Mouse (Mus musculus) forebrain, embryonic 12.5 days (tissue): ENCODE data around the gene Rbms3. TPM values are rescaled to one million over a fixed set of nuclear protein-coding genes. Genes with fewer than 3 reads are reported as not detected.

Experiments
- ATAC-seq: fragments of 200-750 bp; cut with Nextera tagmentation; 2 replicates; pipeline ENCODE4 v1.8.0; 2017; ENCODE audit warnings: moderate TSS enrichment; ENCODE audit not compliant: low FRiP score
- H3K27ac ChIP-seq: fragments of 300-500 bp; sonication (generic); 2 replicates; pipeline ENCODE4 v1.5.1; 2016; ENCODE audit warnings: mild to moderate bottlenecking
- H3K27me3 ChIP-seq: fragments of 300-500 bp; sonication (generic); 2 replicates; pipeline ENCODE4 v1.6.1; 2016; ENCODE audit warnings: mild to moderate bottlenecking
- H3K36me3 ChIP-seq: fragments of 300-500 bp; sonication (generic); replicated peaks from 2 replicates; pipeline ENCODE4 v1.6.1; 2016; ENCODE audit warnings: mild to moderate bottlenecking
- H3K4me1 ChIP-seq: fragments of 300-500 bp; sonication (generic); 2 replicates; pipeline ENCODE4 v1.6.1; 2016
- H3K4me2 ChIP-seq: fragments of 300-500 bp; sonication (generic); 2 replicates; pipeline ENCODE4 v1.6.1; 2016; ENCODE audit warnings: mild to moderate bottlenecking, moderate library complexity
- H3K4me3 ChIP-seq: fragments of 300-500 bp; sonication (generic); replicated peaks from 2 replicates; pipeline ENCODE4 v1.5.1; 2016; ENCODE audit warnings: mild to moderate bottlenecking
- H3K9ac ChIP-seq: fragments of 300-500 bp; sonication (generic); 2 replicates; pipeline ENCODE4 v1.6.1; 2016; ENCODE audit warnings: mild to moderate bottlenecking
- H3K9me3 ChIP-seq: fragments of 300-500 bp; sonication (generic); 2 replicates; pipeline ENCODE4 v1.6.1; 2016
- WGBS: fragments of 180-500 bp; shearing (Covaris S2); methylation state at CpG from one replicate; pipeline ENCODE4 v1.1.7; 2016; 5-methylcytosine and 5-hydroxymethylcytosine counted together
- polyA plus RNA-seq: library from polyadenylated mRNA; unstranded; fragments of >200 nt; fragmentation: Nextera tagmentation; extraction: Ambion mirVana; gene quantifications from 2 replicates; pipeline ENCODE4 v1.2.1, GENCODE M21; 2016

Gene Rbms3
- polyA plus RNA-seq, 1 experiment from 2014 or later = 14.1 TPM

DNA sequence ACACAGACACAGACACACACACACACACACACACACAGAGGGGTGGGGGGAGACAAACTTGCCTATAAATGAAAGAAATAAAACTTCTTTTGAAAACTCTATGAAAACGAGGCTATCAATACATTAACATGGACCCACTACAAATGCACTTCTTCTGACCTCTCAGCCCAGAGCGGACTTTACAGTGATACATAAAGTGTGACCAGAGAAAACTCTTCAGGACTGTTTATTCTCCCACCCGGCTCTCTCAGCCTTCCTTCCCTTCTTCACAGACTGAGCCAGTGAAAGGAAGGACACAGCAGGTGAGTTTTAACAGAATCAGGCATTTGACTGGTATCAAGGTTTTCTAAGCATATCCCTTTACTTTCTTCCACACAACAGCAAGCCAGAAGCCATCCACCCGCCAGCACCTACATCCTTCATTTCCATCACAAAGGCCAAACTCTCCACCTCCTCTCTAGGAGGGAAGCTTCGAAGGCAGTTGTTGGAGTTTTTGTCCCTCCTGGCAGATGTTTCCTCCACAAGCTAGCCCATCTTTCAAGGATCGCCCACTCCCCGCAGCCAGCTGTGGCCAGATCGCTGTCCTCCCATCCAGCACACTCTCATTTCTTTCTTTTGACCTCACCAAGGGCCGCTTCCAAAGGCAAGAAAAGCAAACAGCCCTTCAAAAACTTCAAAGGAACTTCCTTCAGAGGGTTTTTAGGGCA, 980.5 kb downstream of the Rbms3 start:
- H3K9me3 ChIP-seq = no peaks in the 10 kb centered on the region
- no peak for ATAC-seq
- 18% methylated on average over 9 of the region's 9 CpGs for WGBS
- H3K36me3 ChIP-seq = no peaks in the 10 kb centered on the region
- H3K27me3 ChIP-seq = no peaks in the 10 kb centered on the region
- no peak overlapping the region for H3K9ac ChIP-seq
- no peak overlapping the region for H3K4me3 ChIP-seq
- no peak overlapping the region for H3K27ac ChIP-seq
- no peak overlapping the region for H3K4me2 ChIP-seq
- H3K4me1 ChIP-seq = peaks cover 3% of the 10 kb centered on the region; the same call in 1 of the 2 replicates

DNA sequence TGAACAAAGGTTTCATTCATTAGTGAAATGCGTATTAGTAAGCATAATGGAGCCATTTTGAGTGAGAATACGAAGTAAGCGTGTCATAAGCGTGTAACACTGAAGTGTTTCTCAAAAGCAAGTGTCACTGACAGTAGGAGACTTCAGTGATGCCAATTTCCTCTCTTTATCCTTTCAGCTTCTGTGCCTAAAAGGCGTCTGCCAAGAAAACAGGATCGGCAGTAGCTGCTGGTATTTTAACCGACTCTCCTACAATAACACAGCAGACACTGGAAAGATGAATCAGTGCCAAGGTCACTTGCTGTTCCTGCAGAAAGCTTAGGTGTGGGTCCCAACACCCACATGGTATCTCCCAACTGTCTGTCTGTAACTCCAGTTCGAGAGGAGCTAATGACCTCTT, 985.1 kb downstream of the Rbms3 start:
- whole genome bisulfite sequencing = 60% methylated on average over 8 of the region's 8 CpGs
- Histone ChIP-seq H3K9ac (no peak overlapping the region), H3K4me3 (no peak overlapping the region), H3K36me3 (no peaks in the 10 kb centered on the region), H3K27me3 (no peaks in the 10 kb centered on the region), H3K4me1 (peaks cover 8% of the 10 kb centered on the region; the same call in 1 of the 2 replicates), H3K27ac (no peak overlapping the region), H3K4me2 (no peak overlapping the region), H3K9me3 (peaks cover 3% of the 10 kb centered on the region; the same call in 1 of the 2 replicates)
- ATAC-seq = no peak

DNA sequence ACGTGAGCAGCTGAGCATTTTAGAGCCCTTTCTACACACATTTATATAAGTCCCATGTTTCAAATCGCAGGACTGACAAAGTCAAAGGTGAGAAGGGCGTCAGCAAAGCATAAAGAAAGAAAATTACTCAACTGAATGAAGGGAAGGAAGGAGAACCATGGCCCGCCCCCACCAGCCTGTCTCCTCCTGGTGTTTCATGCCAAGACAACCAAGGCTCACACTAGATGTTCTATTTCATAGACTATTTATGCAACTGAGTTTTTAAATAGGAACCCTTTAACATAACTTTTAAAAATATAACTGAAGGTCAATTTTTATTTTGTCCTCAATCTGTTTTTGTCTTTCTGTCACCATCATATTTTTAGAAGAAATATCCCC, 989.4 kb downstream of the Rbms3 start:
- no peaks in the 10 kb centered on the region for H3K36me3 ChIP-seq
- H3K9me3 ChIP-seq = peaks cover 3% of the 10 kb centered on the region; the same call in 1 of the 2 replicates
- peaks cover 6% of the 10 kb centered on the region; the same call in 1 of the 2 replicates for H3K4me1 ChIP-seq
- no peak for ATAC-seq
- H3K4me3 ChIP-seq = no peak overlapping the region
- 62% methylated on average over 4 of the region's 4 CpGs for WGBS
- no peak overlapping the region for H3K27ac ChIP-seq
- H3K27me3 ChIP-seq = no peaks in the 10 kb centered on the region
- H3K9ac ChIP-seq = no peak overlapping the region
- no peak overlapping the region for H3K4me2 ChIP-seq

DNA sequence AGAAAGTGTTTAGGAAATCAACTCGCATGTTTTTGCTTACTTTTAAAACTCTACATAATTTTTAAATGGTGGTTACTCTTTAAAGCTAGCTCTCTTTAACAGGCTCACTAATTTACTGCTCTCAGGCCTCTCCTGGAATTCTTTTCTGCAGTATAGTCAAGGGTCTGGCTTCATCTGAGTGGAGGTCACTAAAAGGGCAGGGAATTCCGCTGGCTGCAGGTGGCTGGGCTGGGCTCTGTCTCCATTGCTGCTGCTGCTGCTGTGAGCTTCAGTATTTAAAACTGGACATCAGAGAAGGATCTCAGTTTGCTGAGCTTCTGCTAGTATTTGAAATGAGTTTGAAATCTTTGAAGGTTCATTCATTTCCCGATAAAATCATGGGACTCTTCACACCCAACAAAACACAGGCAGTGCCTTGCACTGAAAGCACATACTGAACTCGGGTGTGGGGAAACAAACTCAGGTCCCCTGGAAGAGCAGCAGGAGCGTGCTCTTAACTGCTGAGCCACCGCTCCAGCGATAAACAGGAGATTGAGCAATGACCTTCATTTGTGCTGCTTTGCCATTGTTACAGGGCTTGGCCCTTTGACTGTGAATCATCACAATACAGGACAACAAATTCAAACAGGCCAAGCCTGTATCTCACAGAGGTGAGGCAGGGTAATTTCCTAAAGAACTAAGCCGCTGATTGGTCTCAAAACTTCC, 990.0 kb downstream of the Rbms3 start:
- ATAC-seq = no peak
- Histone ChIP-seq H3K4me2 (no peak overlapping the region), H3K36me3 (no peaks in the 10 kb centered on the region), H3K9me3 (peaks cover 3% of the 10 kb centered on the region; the same call in 1 of the 2 replicates), H3K4me1 (peaks cover 6% of the 10 kb centered on the region; the same call in 1 of the 2 replicates), H3K27me3 (no peaks in the 10 kb centered on the region), H3K27ac (no peak overlapping the region), H3K9ac (no peak overlapping the region), H3K4me3 (no peak overlapping the region)
- 47% methylated on average over 8 of the region's 8 CpGs for WGBS

DNA sequence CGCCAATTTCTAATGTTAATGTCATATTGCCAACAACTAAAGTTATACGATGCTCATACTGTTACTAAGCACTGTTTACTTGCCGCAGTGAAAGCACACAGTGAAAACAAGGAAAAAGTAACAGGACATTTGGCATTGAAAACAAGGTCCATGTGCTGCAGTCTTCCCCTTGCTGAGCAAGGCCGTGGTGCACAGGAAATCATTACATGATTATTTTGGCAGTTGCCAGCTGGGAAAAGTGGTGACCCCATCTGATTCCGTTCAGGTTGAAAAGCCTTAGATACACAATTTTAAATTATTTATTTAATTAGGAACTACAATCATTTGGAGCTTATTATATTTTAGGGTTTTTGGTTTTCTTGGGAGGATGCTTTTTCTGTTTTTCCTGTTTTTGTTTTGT, 995.9 kb downstream of the Rbms3 start:
- H3K4me2 ChIP-seq = no peak overlapping the region
- 89% methylated on average over 5 of the region's 5 CpGs for WGBS
- H3K27me3 ChIP-seq = no peaks in the 10 kb centered on the region
- H3K9ac ChIP-seq = no peak overlapping the region
- no peak overlapping the region for H3K27ac ChIP-seq
- no peak for ATAC-seq
- no peaks in the 10 kb centered on the region for H3K4me1 ChIP-seq
- no peak overlapping the region for H3K4me3 ChIP-seq
- no peaks in the 10 kb centered on the region for H3K36me3 ChIP-seq
- peaks cover 4% of the 10 kb centered on the region; the same call in 1 of the 2 replicates for H3K9me3 ChIP-seq

DNA sequence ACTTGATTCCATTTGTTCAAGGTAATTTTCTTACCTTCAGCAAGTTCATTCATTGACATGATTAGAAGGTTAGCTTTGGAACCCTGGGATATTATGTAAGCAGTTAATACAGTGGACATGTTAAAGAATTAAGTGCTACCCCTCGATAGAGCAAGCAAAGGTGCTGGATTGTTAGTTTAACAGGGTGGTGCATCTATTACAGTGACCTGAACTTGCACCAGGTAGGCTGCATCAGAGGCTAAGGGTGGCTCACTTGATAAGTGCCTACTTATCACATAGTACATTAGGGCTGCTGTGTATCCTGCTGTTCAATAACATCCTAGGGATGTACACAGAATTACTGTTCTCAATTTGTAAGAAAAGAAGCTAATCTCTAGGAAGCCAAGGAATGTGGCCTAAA, 996.6 kb downstream of the Rbms3 start:
- no peak overlapping the region for H3K4me3 ChIP-seq
- H3K9me3 ChIP-seq = peaks cover 4% of the 10 kb centered on the region; the same call in 1 of the 2 replicates
- H3K27ac ChIP-seq = no peak overlapping the region
- 87% methylated on average over 1 of the region's 1 CpGs for WGBS
- H3K4me2 ChIP-seq = no peak overlapping the region
- ATAC-seq = no peak
- no peaks in the 10 kb centered on the region for H3K4me1 ChIP-seq
- H3K36me3 ChIP-seq = no peaks in the 10 kb centered on the region
- H3K9ac ChIP-seq = no peak overlapping the region
- no peaks in the 10 kb centered on the region for H3K27me3 ChIP-seq

DNA sequence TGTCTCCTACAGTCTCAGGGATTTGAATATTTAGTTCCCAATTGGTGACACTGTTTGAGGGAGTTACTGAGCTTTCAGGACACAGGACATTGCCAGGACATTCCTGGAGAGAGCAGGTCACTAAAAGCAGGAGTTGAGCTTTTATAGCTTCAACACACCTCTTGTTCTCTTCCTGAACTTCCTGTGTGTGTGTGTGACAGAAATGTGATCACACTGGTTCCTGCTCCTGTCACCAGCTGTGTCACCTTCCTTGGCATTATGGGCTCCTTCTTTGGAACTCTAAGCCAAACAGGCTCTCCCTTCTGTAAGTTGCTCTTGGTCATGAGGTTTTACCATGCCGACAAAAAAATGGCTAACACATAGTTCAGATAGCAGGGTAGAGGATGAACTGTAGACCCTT, 997.9 kb downstream of the Rbms3 start:
- Histone ChIP-seq H3K9me3 (peaks cover 4% of the 10 kb centered on the region; the same call in 1 of the 2 replicates), H3K4me3 (no peak overlapping the region), H3K27ac (no peak overlapping the region), H3K4me2 (no peak overlapping the region), H3K27me3 (no peaks in the 10 kb centered on the region), H3K4me1 (no peaks in the 10 kb centered on the region), H3K9ac (no peak overlapping the region), H3K36me3 (no peaks in the 10 kb centered on the region)
- ATAC-seq = no peak
- 100% methylated on average over 1 of the region's 1 CpGs for WGBS

DNA sequence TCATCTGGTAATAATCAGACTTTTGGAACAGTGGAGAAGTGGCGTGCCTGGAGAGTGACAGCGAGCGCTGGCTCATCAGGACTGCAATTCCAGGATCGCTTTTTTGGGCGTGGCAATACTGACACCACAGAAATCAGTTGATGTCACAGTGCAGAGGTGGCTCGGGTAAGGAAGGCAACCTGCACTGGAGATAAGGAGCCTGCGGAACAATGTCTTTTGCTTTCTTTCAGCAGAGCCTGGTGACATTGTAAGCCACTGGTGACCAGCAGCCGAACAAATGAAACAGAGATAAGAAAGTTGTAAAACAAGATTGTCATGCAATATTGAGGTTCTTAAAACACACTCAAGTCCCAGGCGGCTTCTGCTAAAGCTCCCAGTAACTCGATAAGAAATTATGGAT, 998.9 kb downstream of the Rbms3 start:
- no peak for ATAC-seq
- Histone ChIP-seq H3K9me3 (peaks cover 4% of the 10 kb centered on the region; the same call in 1 of the 2 replicates), H3K4me1 (no peaks in the 10 kb centered on the region), H3K36me3 (no peaks in the 10 kb centered on the region), H3K27me3 (no peaks in the 10 kb centered on the region), H3K4me2 (no peak overlapping the region), H3K4me3 (no peak overlapping the region), H3K27ac (no peak overlapping the region), H3K9ac (no peak overlapping the region)
- 85% methylated on average over 10 of the region's 10 CpGs for WGBS

DNA sequence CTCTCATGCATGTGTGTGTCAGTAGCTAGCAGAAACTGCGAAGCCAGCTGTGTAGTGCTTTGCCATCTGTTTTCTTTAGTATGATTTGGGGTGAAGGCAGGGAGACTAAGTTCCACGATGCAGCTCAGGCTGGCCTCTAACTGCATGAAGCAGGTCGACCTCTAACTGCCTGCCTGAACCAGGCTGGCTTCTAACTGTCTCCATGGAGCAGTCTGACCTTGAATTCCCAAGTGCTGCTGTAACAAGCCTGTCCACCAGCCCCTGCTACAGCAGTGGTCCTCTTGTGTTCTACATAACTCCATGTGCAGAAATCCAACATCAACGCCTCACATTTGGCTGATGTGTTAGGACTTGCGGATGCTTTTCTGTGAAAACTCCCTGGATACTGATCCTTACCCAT, 1009.3 kb downstream of the Rbms3 start:
- no peak for ATAC-seq
- WGBS = 84% methylated on average over 5 of the region's 5 CpGs
- Histone ChIP-seq H3K36me3 (no peaks in the 10 kb centered on the region), H3K4me3 (no peak overlapping the region), H3K27ac (no peak overlapping the region), H3K4me2 (no peak overlapping the region), H3K9ac (no peak overlapping the region), H3K9me3 (no peaks in the 10 kb centered on the region), H3K27me3 (no peaks in the 10 kb centered on the region), H3K4me1 (no peaks in the 10 kb centered on the region)

DNA sequence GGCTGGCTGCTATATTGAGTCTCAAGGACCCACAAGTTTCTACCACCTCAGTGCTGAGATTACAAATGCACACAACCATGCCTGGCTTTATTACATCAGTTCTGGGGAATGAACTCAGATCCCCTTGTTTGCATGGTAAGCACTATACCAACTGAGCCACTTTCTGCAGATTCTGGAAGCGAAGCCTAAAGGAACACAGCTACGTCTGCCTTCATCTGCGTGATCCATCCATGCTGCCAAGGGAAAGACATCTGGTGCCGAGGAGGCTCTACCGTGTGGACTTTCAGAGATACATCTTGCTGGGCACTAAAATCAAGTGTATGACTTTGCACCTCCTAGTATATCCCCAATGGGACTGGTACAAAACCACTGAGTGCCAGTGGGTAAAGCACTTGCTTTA, 1010.8 kb downstream of the Rbms3 start:
- no peak overlapping the region for H3K4me3 ChIP-seq
- H3K4me2 ChIP-seq = no peak overlapping the region
- H3K9me3 ChIP-seq = no peaks in the 10 kb centered on the region
- 96% methylated on average over 5 of the region's 5 CpGs for WGBS
- no peak for ATAC-seq
- no peaks in the 10 kb centered on the region for H3K27me3 ChIP-seq
- no peaks in the 10 kb centered on the region for H3K36me3 ChIP-seq
- no peak overlapping the region for H3K27ac ChIP-seq
- H3K9ac ChIP-seq = no peak overlapping the region
- H3K4me1 ChIP-seq = no peaks in the 10 kb centered on the region

DNA sequence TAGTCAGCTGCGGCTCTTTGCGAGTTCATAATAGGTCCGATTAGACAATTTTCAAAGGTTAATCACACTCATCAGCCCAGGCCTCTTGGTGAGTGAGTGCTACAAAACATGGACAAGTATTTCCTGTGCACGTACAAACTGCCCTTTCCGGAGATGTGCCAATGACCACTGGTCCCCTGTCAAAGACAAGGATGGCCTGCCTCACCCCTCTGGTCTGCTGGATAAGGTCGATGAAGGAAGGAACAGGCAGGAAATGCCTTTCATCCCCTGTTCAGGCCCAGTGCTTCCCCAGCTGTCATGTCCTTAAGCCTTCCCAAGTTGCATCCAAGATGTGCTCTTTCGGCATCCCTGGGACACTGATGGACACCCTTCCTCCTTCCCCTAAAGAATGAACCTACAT, 1016.4 kb downstream of the Rbms3 start:
- Histone ChIP-seq H3K9ac (no peak overlapping the region), H3K4me2 (no peak overlapping the region), H3K9me3 (no peaks in the 10 kb centered on the region), H3K4me1 (no peaks in the 10 kb centered on the region), H3K4me3 (no peak overlapping the region), H3K36me3 (no peaks in the 10 kb centered on the region), H3K27ac (no peak overlapping the region), H3K27me3 (no peaks in the 10 kb centered on the region)
- no peak for ATAC-seq
- 91% methylated on average over 7 of the region's 7 CpGs for WGBS

DNA sequence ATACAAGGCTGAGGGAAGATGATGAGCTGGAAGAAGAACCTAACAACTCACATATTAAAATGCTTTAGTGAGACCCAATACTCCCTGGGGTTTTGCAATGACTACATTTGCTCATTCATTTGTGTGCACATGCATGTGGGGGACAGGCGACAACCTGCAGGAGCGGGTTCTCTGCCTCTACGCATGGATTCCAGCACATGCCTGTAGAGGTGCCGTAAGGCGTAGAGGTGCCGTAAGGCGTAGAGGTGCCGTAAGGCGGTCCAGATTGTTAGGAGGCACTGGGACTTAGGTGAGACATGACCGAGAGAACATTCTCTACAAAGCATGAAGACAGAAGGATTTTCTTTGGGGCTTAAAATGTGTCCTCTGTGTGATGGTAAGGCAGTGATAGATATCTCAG, 1033.7 kb downstream of the Rbms3 start:
- Histone ChIP-seq H3K27me3 (no peaks in the 10 kb centered on the region), H3K9me3 (no peaks in the 10 kb centered on the region), H3K27ac (no peak overlapping the region), H3K36me3 (no peaks in the 10 kb centered on the region), H3K4me2 (no peak overlapping the region), H3K4me3 (no peak overlapping the region), H3K9ac (no peak overlapping the region), H3K4me1 (no peaks in the 10 kb centered on the region)
- 95% methylated on average over 10 of the region's 10 CpGs for WGBS
- ATAC-seq = no peak

DNA sequence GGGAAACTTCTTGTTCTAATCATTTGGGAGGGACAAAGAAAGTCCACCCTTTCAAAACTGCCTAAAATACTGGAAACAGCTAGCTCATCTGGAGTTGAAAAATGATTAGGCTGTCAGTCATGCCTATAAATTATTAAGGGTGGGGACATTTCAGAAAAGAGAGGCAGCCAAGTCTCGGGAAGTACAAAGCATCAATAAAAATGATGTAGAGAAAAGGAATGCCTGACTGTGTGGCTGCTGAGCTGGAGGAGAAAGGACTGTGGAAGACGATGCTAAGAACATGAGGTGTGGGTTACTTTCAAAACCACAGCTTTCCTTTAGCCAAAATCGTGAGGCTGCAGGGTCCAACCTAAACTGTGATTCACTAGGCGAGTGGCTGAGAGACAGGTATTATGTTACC, 1037.2 kb downstream of the Rbms3 start:
- no peak overlapping the region for H3K4me2 ChIP-seq
- no peak overlapping the region for H3K9ac ChIP-seq
- H3K36me3 ChIP-seq = no peaks in the 10 kb centered on the region
- H3K9me3 ChIP-seq = 0 out of 2 replicates have a peak, but pooled peaks cover 3% of the 10 kb centered on the region
- no peak overlapping the region for H3K4me3 ChIP-seq
- no peaks in the 10 kb centered on the region for H3K4me1 ChIP-seq
- ATAC-seq = no peak
- WGBS = 88% methylated on average over 4 of the region's 4 CpGs
- H3K27ac ChIP-seq = no peak overlapping the region
- no peaks in the 10 kb centered on the region for H3K27me3 ChIP-seq
